Mouse (Mus musculus) gastrocnemius, adult 18-20 months (tissue): ENCODE data around the gene Tcp11l1. TPM values are rescaled to one million over a fixed set of nuclear protein-coding genes. Genes with fewer than 3 reads are reported as not detected.

ENCODE experiments used
- total RNA-seq, 2 experiments: library from RNA; stranded (reverse); gene quantifications; 2 replicates each; pipeline ENCODE4 v1.2.3; 2021

The Tcp11l1 gene
- total RNA-seq, 2 experiments from 2014 or later: 7.1 to 10.8 TPM

Other genes with a start within 250 kb of the Tcp11l1 start
- gene Hipk3, start 217.7 kb downstream of the Tcp11l1 start, total RNA-seq: 100 to 1,000 TPM; 241 to 253 TPM
- gene Cstf3, start 121.6 kb downstream of the Tcp11l1 start, total RNA-seq: 1 to 10 TPM; 7.3 to 9.5 TPM
- gene Pin1rt1, start 4.2 kb upstream of the Tcp11l1 start, total RNA-seq: not detected
- gene Depdc7, start 30.7 kb upstream of the Tcp11l1 start, total RNA-seq: 1 to 10 TPM; 1.6 to 2.0 TPM
- 10 to 100 TPM; 61.7 TPM for gene Qser1, start 104.6 kb upstream of the Tcp11l1 start, total RNA-seq
- gene Prrg4, start 137.7 kb upstream of the Tcp11l1 start, total RNA-seq: under 1 TPM; 0.21 to 0.33 TPM
- 1 to 10 TPM; 3.1 to 4.5 TPM for gene Ccdc73, start 155.6 kb upstream of the Tcp11l1 start, total RNA-seq